Mouse (Mus musculus): ENCODE measurements around the gene Bcar3. TPM values are rescaled to one million over a fixed set of nuclear protein-coding genes. Genes with fewer than 3 reads are reported as not detected.

Gene Bcar3
- total RNA-seq, 2 experiments from 2014 or later, result 0.34 TPM; not detected in 1

DNA sequence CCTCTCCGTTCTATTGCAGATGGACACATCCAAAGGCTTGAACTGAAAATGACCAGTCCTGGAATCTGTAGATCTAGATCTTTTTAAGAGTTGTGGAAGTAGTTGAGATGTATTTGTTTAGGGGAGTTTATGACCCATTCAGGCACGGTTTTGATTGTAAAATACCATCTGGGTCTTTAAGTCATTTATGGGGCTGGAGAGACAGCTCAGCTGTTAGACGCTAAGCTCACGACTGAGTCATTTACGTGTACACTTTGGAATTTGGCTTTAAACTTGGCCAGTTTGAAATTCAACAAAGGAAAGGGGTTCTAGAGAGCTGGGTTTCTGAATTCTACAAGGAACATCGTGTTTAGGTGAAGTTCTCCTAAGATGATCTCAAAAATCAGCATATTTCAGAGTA, 200.8 kb downstream of the Bcar3 start:
- no peak for ATAC-seq (replicated peaks; ENCODE audit: low FRiP score, poor library complexity, severe bottlenecking)

DNA sequence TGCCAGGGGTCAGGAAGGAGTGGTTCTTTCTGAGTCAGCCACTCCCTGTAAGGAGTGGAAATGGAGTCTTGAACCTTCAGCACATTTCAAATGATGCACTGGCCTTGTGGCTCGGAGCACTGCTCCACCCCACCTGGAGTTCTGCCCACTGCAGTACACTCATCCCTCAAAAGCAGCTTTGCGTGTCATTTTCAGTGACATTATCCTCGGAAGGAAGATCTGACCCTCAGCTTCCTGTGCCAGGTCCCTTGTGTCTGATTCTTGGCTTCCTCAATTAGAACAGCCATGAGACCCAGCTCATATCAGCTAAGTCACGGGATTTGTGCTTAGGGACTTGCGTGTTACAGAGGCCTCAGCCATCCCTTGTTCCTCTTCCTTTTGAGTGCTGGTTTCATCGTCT, 203.9 kb downstream of the Bcar3 start:
- ATAC-seq (replicated peaks; ENCODE audit: low FRiP score, poor library complexity, severe bottlenecking), result no peak

DNA sequence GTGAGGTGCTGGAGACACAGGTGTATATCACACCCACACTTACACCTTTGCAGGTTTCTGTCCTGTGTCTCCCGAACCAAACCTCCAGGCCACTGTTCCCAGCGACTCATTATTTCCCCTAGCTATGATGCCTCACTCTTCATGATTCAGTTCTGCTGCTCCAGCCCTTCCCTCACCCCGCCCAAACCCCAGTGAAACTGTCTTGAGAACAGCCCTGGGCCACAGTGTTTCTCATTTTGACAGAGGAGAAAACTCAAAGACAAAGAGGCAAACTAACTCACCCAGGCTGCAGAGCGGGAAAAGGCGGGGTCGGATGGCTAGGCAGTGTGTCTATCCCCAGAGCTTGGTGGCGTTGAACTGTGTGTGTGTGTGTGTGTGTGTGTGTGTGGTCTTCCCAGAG, 204.6 kb downstream of the Bcar3 start:
- no peak for ATAC-seq (replicated peaks; ENCODE audit: low FRiP score, poor library complexity, severe bottlenecking)

DNA sequence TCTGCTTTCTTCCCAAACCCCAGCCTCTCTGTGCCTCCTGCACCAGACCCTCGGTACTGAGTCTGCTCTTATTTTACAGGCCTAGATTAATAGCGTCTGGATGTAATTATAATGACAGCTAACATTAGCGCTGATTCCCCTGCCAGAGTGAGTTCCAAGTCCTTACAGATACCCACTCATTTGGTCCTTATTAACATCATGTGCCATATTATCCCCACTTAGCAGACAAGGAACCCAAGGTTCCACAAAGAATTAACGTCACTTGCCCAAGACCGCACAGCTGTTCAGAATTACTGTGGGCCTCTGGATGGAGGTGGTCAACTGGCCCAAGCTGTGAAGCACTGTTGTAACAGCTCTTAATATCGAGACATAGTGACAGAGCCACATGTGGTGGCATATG, 205.7 kb downstream of the Bcar3 start:
- no peak for ATAC-seq (replicated peaks; ENCODE audit: low FRiP score, poor library complexity, severe bottlenecking)

DNA sequence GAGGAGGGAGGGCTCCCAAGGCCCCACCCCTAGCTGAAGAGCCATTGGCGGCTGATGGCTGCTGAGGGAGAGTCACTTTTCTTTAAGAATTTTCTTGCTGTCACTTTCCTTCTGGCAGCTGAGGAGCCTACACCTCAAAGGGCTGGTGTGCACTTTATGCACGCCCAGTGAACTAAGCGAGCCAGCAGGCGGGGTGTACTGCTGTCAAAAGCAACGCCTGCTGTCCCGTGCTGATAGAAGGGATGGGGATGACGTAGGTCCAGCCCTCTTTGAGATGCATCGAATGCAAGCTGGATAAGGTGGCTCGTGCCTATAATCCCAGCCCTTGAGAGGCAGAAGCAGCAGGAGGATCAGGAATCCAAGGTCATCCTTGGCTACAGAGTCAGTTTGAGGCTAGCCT, 207.0 kb downstream of the Bcar3 start:
- no peak for ATAC-seq (replicated peaks; ENCODE audit: low FRiP score, poor library complexity, severe bottlenecking)

DNA sequence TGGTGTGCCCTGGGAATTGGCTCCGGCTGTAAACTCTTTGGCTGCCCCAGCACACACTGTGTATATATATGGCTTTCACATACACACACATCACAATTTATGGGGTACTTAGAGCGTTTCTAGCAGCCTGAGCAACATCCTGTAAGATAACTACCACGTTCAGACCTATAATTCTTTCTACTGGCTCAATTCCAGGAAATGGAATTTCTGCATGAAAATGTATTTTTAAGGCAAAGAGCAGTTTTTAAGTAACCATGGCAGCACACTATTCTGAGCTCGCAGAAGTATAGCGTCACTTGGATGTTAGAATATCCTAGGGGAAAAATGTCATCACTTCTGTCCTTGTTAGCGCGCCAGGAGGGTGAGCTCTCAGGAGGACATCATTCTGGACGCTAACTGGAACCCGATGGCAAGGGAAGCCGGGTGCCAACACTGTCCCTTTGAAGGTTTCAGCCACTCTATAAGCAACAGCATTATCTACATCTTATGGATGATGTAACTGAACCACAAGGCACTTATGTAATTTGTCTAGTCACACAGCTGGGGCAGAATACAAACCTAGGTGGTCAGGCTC, 212.5 kb downstream of the Bcar3 start:
- no peak for ATAC-seq (replicated peaks; ENCODE audit: low FRiP score, poor library complexity, severe bottlenecking)

DNA sequence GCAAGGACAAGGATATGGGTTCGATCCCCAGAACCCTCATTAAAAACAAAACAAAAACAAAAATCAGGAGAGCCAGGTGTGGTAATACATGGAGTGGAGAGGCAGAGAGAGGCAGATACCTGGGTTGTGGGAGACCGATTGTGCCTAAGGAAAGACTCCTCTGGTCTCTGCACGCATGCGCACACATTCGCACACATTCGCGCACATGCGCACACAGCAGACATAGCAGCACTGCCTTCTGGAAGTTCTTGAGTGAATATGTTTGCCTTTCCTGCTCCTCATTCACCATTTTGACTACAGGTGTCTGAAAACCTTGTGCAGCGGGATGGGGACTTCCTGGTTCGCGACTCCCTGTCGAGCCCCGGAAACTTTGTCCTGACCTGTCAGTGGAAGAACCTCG, 213.9 kb downstream of the Bcar3 start:
- ATAC-seq (replicated peaks; ENCODE audit: low FRiP score, poor library complexity, severe bottlenecking), result no peak

DNA sequence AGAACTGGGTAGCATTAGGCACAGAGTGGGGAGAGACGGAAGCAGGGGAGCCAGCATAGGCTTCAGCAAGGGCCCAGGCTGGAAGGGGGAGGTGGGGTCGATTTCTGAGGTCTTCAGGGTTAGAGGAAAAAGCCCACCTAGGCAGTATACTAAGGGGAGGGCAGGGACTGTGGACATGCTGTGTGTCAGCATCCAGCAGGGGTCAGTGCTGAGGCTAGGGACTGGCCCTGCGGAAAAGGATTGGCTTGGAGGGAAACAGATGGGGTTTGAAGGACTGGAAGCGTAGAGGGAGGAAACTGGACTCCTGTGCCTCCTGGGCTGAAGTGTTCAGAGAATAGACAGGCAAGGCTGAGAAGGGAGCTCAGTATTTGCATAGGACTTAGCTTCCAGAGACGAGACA, 215.1 kb downstream of the Bcar3 start:
- no peak for ATAC-seq (replicated peaks; ENCODE audit: low FRiP score, poor library complexity, severe bottlenecking)

DNA sequence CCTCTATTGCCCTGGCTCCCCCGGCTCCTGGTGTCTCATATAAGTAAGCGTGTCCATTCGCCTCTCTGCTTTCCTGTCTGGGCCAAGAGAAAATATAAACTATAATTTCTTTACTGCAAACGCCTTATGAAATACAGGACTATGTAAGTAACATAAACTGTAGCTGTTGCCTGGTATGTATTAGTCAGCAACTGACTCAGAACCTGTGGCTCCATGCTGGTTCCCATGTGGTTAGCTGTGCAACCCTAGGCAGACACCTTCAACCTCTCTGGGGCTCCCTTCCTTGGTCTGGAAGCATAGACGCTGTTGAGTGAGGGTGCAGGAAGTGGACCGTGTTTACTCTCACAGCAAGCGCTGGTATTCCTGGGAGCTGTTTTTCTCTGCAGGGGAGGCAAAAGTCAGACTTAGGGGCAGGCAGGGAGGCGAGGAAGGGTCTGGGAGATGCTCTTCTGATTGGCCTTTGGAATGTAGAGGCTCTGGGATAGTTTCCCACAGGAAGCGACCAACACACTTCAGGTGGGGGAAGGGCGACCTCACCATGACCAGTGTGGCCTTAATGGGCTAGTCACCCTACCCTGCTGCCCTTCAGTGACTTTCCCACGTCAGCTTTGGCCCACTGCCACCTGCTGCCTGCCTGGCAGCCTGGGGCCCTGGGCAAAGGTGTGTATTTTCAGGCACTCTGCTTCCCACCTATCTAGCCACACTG, 215.8 kb downstream of the Bcar3 start:
- ATAC-seq (replicated peaks; ENCODE audit: low FRiP score, poor library complexity, severe bottlenecking), result no peak

DNA sequence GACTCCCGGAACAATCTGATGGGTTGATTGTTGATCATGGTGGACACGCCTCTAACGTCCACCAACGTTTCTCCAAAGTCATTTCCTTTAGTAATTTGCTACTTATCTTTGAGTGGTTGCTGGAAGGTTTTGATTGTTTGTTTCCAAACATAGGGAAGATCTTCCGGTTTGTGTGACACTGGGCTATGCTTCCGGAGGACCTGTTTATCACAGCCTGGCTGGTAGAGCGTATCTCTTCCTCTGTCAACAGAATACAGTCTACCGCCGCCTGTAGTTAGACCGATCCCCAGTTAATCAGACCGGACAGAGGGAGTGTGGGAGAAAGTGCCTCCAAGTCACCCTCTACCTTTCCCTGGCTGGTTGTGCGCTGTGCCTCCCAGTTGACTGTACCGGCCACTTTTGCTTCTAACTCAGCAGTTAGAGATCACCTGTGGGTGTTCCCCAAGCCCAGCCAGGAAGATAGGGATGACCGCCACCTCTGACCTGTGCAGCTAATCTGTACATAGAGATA, 216.4 kb downstream of the Bcar3 start:
- no peak for ATAC-seq (replicated peaks; ENCODE audit: low FRiP score, poor library complexity, severe bottlenecking)

DNA sequence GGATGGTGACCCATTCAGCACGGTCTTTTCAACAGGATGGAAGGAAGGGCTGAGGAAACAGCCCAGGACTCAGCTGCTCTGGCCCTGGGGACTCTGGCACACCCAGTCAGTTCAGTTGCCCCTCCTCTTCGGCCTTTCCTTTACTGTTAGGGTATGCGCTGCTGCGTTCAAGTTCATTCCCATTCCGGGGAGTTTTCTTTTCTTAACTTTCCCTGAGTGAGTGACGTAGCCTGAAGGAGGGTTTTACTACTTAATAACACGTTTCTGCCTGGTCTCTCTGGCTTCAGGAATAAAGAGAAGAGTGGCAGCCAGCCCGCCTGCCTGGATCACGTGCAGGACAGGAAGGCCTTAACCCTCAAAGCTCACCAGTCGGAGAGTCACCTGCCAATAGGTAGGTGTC, 217.0 kb downstream of the Bcar3 start:
- no peak for ATAC-seq (replicated peaks; ENCODE audit: low FRiP score, poor library complexity, severe bottlenecking)

DNA sequence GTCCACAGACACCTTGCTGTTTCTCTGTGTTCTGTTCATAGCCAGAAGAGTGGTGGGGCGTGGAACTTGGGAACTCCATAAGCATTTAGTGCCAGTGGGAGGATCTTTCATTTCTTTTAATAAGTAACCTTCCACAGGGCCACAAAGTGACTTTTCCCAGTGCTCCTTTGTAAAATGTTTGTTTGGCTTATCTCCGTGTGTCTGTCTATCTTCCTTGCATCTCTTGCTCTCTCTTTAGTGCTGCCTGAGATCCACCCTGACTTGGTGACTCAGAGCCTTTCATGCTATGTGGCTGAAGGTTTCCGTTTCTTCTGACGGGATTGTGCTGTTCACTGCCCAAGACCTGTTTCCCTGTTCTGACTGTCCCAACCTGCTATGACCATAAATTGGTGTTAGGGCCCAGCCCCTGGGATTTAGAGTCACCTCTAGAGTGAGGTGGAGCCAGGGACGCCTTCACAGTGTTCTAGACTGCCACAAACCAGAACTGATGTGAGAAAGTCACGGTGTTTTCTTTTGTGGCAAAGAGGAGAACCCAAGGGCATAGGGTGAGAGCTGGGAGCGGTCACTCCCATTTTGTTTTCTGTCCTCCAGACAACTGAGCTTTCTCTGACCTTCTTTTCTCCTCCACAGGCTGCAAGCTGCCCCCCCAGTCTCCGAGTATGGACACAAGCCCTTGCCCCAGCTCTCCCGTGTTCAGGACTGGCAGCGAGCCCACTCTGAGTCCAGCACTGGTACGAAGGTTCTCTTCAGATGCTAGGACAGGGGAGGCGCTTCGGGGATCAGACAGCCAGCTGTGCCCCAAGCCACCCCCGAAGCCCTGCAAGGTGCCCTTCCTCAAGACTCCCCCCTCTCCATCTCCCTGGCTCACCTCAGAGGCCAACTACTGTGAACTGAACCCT, 218.0 kb downstream of the Bcar3 start:
- no peak for ATAC-seq (replicated peaks; ENCODE audit: low FRiP score, poor library complexity, severe bottlenecking)

DNA sequence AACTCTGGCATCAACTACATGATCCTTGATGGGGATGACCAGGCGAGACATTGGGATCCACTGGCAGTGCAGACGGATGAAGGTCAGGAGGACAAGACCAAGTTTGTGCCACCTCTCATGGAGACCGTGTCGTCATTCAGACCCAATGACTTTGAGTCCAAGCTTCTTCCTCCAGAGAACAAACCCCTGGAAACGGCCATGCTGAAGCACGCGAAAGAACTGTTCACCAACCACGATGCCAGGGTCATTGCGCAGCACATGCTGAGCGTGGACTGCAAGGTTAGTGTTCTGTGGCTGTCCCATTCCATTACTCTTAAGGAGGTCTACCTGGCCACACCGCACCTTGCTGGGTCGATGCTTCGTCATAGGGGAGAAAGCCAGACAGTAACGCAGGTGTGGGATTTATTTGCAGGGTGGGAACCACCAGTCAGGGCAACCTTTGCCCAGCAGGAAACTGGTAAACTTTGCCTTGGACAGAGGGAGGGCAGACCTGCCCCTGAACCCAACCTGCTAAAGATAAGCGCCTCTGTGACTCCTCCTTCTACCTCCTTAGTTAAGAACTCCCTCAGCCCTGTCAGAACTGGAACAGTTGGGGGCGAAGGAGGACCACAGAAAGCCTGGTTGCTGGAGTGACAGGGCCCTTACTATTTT, 218.9 kb downstream of the Bcar3 start:
- ATAC-seq (replicated peaks; ENCODE audit: low FRiP score, poor library complexity, severe bottlenecking), result no peak

DNA sequence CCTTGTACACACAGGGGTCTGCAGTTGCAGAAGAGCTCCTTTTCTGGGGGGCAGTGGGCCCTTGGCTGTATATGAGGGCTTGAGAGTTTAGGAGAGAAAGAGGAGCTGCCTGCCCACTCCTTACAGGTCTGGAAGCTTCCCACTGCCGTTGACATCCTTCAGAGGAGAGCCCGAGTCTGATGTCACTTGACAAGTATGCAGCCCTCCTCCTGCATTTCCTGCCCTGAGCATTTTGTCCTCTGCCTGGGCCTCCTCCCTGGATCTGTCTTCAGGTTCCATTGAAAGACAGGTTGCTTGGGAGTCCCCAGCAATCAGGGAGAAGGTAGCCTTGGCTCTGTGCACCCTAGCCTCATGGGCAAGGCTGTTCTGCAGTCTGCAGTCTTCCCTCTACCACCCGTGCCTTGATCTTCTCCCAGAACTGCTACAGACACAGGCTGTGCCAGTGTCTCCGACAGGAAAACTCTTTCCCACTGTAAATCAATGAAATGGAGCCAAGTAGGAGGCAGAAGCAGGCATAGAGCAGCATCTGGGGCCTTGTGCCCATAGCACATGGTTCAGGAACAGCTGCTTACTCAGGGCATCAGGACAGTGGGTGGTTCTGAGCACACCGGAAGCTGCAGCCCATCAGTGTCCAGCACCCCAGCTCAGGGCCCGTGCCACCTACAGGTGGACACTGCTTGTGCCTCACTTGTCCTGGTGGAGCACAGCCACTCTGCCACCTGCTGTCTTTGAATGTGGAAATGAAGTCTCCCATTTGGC, 221.8 kb downstream of the Bcar3 start:
- no peak for ATAC-seq (replicated peaks; ENCODE audit: low FRiP score, poor library complexity, severe bottlenecking)

DNA sequence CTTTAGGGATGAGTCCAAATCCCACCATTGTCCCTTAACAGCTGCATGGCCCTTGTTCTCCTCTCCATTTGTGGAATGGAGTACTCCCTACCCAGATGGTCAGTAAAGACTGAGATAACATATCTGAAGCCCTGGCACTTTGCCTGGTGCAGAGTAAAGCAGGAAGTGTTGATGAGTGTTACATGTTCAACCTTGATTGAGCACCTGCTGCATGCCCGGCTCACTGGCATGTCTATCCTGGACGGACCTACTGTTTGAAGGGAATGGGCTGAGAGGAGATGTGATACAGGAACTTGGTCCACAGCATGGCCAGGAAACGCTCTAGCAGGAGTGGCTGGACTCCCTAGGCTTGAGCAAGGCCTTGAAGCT, 222.4 kb downstream of the Bcar3 start:
- no peak for ATAC-seq (replicated peaks; ENCODE audit: low FRiP score, poor library complexity, severe bottlenecking)

DNA sequence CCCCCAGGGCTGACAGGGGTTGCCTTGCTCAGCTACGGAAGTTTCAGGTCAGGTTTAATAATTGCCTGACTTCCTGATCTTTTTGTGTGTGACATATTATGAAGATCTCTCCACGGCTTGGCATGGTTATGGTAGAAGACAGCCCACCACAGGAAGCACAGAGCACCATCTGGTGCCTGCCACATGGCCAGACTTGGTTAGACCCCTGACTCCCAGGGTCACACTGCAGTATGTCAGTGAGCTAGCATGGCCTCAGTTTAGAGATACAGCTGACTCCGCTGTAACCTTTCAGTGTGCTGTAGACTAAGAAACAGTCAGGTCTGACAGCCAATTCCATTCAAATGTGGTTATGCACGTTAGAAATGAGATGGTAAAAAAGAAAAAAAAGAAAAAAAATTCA, 223.8 kb downstream of the Bcar3 start:
- no peak for ATAC-seq (replicated peaks; ENCODE audit: low FRiP score, poor library complexity, severe bottlenecking)

DNA sequence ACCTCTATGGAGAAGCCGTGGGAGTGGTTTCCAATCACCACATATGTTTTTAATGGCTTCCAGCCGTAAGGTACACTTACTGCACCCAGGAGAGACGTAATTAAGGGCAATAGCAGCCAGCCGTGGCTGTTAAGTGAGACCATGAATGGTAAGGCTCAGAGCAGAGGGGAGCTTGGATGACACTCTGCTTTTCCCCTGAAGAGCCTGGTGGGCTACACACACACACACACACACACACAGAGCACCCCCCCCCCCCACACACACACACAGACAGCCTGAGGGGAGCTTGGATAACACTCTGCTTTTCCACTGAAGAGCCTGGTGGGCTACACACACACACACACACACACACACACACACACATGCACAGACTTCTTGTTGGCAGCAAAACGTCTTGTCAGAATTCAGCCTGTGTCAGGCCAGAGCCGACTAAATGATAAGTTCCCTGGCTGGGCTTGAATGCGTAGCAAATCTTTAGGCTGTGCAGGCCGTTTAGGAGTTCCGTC, 224.3 kb downstream of the Bcar3 start:
- no peak for ATAC-seq (replicated peaks; ENCODE audit: low FRiP score, poor library complexity, severe bottlenecking)

DNA sequence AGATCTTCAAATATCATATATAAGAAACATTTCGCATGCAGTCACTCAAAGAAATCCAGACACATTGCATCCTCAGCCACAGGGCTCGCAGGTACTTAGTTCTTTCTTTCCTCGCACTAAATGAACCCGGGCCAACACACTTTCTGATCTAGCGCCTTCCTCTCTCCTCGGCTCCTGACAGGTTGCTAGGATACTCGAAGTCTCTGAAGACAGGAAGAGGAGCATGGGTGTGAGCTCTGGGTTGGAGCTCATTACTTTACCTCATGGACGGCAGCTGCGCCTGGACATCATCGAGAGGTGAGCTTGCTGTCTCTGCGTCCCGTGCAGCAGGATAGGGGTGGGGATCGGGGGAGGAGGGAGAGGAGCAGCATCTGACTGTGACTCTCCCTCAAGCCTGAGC, 225.1 kb downstream of the Bcar3 start:
- no peak for ATAC-seq (replicated peaks; ENCODE audit: low FRiP score, poor library complexity, severe bottlenecking)

DNA sequence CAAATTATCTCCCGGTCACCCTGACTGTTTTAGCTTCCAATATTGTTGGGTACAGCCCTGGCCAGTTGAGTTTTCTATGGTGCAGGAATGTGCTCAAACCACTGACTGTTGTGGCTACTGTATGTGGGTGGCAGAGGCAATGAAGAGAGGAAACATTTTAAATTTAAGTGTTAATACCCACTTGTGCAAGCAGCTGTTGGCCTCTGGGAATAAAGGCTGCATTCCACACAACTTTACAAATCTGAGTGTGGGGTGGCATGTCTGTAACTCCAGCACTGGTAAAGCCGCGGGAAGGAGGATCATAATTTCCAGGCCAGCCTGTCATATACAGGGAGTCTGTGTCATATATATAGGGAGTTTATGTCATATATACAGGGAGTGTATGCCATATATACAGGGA, 226.4 kb downstream of the Bcar3 start:
- no peak for ATAC-seq (replicated peaks; ENCODE audit: low FRiP score, poor library complexity, severe bottlenecking)

DNA sequence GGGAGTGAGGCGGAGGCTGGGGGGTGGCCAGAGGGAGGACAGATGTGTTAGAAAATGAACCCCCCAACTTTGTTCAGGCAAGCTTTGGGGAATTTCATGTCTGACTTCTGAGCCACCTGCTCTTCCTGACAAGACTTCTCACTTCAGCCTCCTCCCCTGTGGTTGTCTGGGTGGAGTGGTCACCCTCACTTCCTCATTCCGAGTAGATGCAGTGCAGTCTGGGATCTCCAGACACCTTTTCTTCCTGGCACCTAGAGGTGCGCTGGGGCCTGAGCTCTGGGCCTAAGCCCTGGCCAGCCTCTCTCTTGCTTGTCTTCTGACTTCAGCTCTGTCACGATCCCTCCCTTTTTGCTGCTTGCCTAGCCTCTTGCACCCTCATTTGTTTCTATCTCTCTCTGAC, 226.9 kb downstream of the Bcar3 start:
- ATAC-seq (replicated peaks; ENCODE audit: low FRiP score, poor library complexity, severe bottlenecking), result no peak
